Mouse (Mus musculus) CH12.LX (cell line): ENCODE data around the gene C8a. TPM values are rescaled to one million over a fixed set of nuclear protein-coding genes. Genes with fewer than 3 reads are reported as not detected.

Experiments used
- DNase-seq: peaks from one replicate; pipeline ENCODE4 v3.0.0-alpha.2; 2013; ENCODE audit errors: extremely low read depth
- H3K27ac ChIP-seq: 2 replicates; pipeline ENCODE4 v1.5.1; 2012; ENCODE audit warnings: low read depth, mild to moderate bottlenecking, control low read depth, moderate library complexity; ENCODE audit not compliant: insufficient read depth
- H3K27me3 ChIP-seq: replicated peaks from 2 replicates; pipeline ENCODE3; 2012; ENCODE audit warnings: inconsistent platforms
- H3K36me3 ChIP-seq, 2 experiments: replicated peaks in 1 of 2; 2 replicates each; pipeline versions ENCODE3 to v1.6.1; 2012; ENCODE audit warnings: inconsistent platforms in 1 of 2, low read length in 1 of 2, mild to moderate bottlenecking in 1 of 2, mixed read lengths in 1 of 2, moderate library complexity in 1 of 2; ENCODE audit not compliant: control insufficient read depth in 1 of 2, insufficient read depth in 1 of 2
- H3K4me1 ChIP-seq, 2 experiments: 2 replicates each; pipeline ENCODE4 v1.6.1; 2012; ENCODE audit warnings: inconsistent platforms in 1 of 2, moderate library complexity in 1 of 2; ENCODE audit not compliant: insufficient read depth in 2 of 2, control insufficient read depth in 1 of 2
- H3K4me2 ChIP-seq: 2 replicates; pipeline ENCODE4 v1.6.1; 2012; ENCODE audit warnings: low read depth, mild to moderate bottlenecking, control low read depth; ENCODE audit not compliant: poor library complexity, insufficient read depth, severe bottlenecking
- H3K4me3 ChIP-seq, 3 experiments: fragments of 150-350 bp in 1 of 3; sonication (generic) in 1 of 3; replicated peaks in 1 of 3; 2 replicates each; pipeline versions ENCODE3 to v1.5.1; 2011 to 2012; ENCODE audit warnings: low read depth in 2 of 3, low read length in 2 of 3, mild to moderate bottlenecking in 2 of 3, moderate library complexity in 2 of 3, control low read depth in 1 of 3, improper control_type of control experiment in 1 of 3, inconsistent platforms in 1 of 3, mixed read lengths in 1 of 3; ENCODE audit not compliant: poor library complexity in 1 of 3
- H3K79me2 ChIP-seq: replicated peaks from 2 replicates; pipeline ENCODE4 v1.6.1; 2012; ENCODE audit warnings: mild to moderate bottlenecking, moderate library complexity; ENCODE audit not compliant: control insufficient read depth, poor library complexity, insufficient read depth, severe bottlenecking; ENCODE audit errors: extremely low read depth
- H3K9ac ChIP-seq: 2 replicates; pipeline ENCODE4 v1.6.1; 2012; ENCODE audit warnings: low read depth, mild to moderate bottlenecking, control low read depth, moderate library complexity; ENCODE audit not compliant: insufficient read depth
- H3K9me3 ChIP-seq: replicated peaks from 2 replicates; pipeline ENCODE3; 2012; ENCODE audit warnings: low read length, inconsistent platforms, mixed read lengths
- CHD1 ChIP-seq: IDR thresholded peaks from 2 replicates; pipeline ENCODE4 v1.6.1; 2012; ENCODE audit warnings: low read depth, low read length, improper control_type of control experiment, inconsistent platforms
- E2F4 ChIP-seq: IDR thresholded peaks from 2 replicates; pipeline ENCODE4 v1.6.1; 2011; ENCODE audit warnings: low read depth, low read length, improper control_type of control experiment; ENCODE audit not compliant: insufficient replicate concordance
- ELF1 ChIP-seq: IDR thresholded peaks from 2 replicates; pipeline ENCODE4 v1.6.1; 2014; ENCODE audit warnings: low read depth, mild to moderate bottlenecking, inconsistent platforms, low read length, improper control_type of control experiment
- EP300 ChIP-seq: IDR thresholded peaks from 2 replicates; pipeline ENCODE4 v1.6.1; 2011; ENCODE audit warnings: low read length, improper control_type of control experiment
- ETS1 ChIP-seq: conservative IDR thresholded peaks from 2 replicates; pipeline ENCODE4 v1.6.1; 2012; ENCODE audit warnings: low read depth, mild to moderate bottlenecking, inconsistent platforms, low read length, improper control_type of control experiment, moderate library complexity
- JUN ChIP-seq: IDR thresholded peaks from 2 replicates; pipeline ENCODE4 v1.6.1; 2011; ENCODE audit warnings: low read depth, mild to moderate bottlenecking, low read length, improper control_type of control experiment, moderate library complexity; ENCODE audit not compliant: insufficient read depth
- JUND ChIP-seq: conservative IDR thresholded peaks from 2 replicates; pipeline ENCODE4 v1.6.1; 2011; ENCODE audit warnings: low read depth, low read length, improper control_type of control experiment
- MAZ ChIP-seq: IDR thresholded peaks from 2 replicates; pipeline ENCODE4 v1.6.1; 2012; ENCODE audit warnings: low read depth, mild to moderate bottlenecking, inconsistent platforms, low read length, improper control_type of control experiment, moderate library complexity
- MEF2A ChIP-seq: IDR thresholded peaks from 2 replicates; pipeline ENCODE4 v1.6.1; 2014; ENCODE audit warnings: low read depth, mild to moderate bottlenecking, inconsistent platforms, low read length, improper control_type of control experiment, borderline replicate concordance
- MXI1 ChIP-seq: IDR thresholded peaks from 2 replicates; pipeline ENCODE4 v1.6.1; 2011; ENCODE audit warnings: mild to moderate bottlenecking, low read depth, low read length, improper control_type of control experiment
- NRF1 ChIP-seq: IDR thresholded peaks from 2 replicates; pipeline ENCODE4 v1.6.1; 2014; ENCODE audit warnings: low read depth, mild to moderate bottlenecking, inconsistent platforms, low read length, improper control_type of control experiment, moderate library complexity
- PAX5 ChIP-seq: IDR thresholded peaks from 2 replicates; pipeline ENCODE4 v1.6.1; 2012; ENCODE audit warnings: low read length, inconsistent platforms, mixed read lengths
- RAD21 ChIP-seq: IDR thresholded peaks from 2 replicates; pipeline ENCODE4 v1.6.1; 2011; ENCODE audit warnings: low read depth, mild to moderate bottlenecking, low read length, improper control_type of control experiment, moderate library complexity
- TBP ChIP-seq: conservative IDR thresholded peaks from 2 replicates; pipeline ENCODE4 v1.6.1; 2011; ENCODE audit warnings: low read depth, low read length, improper control_type of control experiment
- USF1 ChIP-seq: IDR thresholded peaks from 2 replicates; pipeline ENCODE4 v1.6.1; 2014; ENCODE audit warnings: low read depth, mild to moderate bottlenecking, inconsistent platforms, low read length, improper control_type of control experiment
- USF2 ChIP-seq: conservative IDR thresholded peaks from 2 replicates; pipeline ENCODE4 v1.6.1; 2011; ENCODE audit warnings: low read depth, low read length, improper control_type of control experiment
- ZC3H11A ChIP-seq: IDR thresholded peaks from 2 replicates; pipeline ENCODE4 v1.6.1; 2012; ENCODE audit warnings: low read depth, mild to moderate bottlenecking, inconsistent platforms, low read length, improper control_type of control experiment
- ZMIZ1 ChIP-seq: IDR thresholded peaks from 2 replicates; pipeline ENCODE4 v1.6.1; 2012; ENCODE audit warnings: low read depth, mild to moderate bottlenecking, inconsistent platforms, low read length, improper control_type of control experiment
- dilution Hi-C: fragments of 300-500 bp; cut with MboI; formaldehyde crosslinking; loops from 2 replicates; pipeline ENCODE4 v1.14.3; 2020; ENCODE audit warnings: low sequenced_read_pairs; ENCODE audit not compliant: extremely low pct_unique_long_range_greater_than_20kb, extremely low pct_ligation_motif_present
- in situ Hi-C: fragments of 300-500 bp; cut with MboI; formaldehyde crosslinking; loops from 3 replicates; pipeline ENCODE4 v1.14.3; 2019; ENCODE audit warnings: low sequenced_read_pairs, low pct_ligation_motif_present, low pct_unique_long_range_greater_than_20kb, mixed read lengths
- polyA plus RNA-seq: library from polyadenylated mRNA; unstranded; fragments of >175 nt; gene quantifications from 2 replicates; pipeline ENCODE4 v1.2.1, GENCODE M21; 2012; ENCODE audit warnings: low read depth; ENCODE audit not compliant: insufficient read length
- total RNA-seq, 2 experiments: library from RNA; depleted of rRNA; stranded (reverse); fragments of 300-350 nt in 1 of 2; fragments of >200 nt in 1 of 2; gene quantifications; 2 replicates each; pipeline ENCODE4 v1.2.3; 2012 to 2014

Gene C8a
- total and polyA plus RNA-seq, 3 experiments, result 0.21 to 0.76 (median 0.40) TPM

- in situ Hi-C loops, result no loop called here
- no peak for DNase-seq
- H3K4me1 ChIP-seq, result no peaks in the 10 kb centered on the region
- no peak overlapping the region for H3K4me2 ChIP-seq
- H3K36me3 ChIP-seq, result no peaks in the 10 kb centered on the region
- no peaks in the 10 kb centered on the region for H3K79me2 ChIP-seq
- H3K9ac ChIP-seq, result no peak overlapping the region
- H3K4me3 ChIP-seq, result no peak overlapping the region
- TF ChIP-seq ETS1, result no peak
- TF ChIP-seq MXI1, result no peak
- no peak for TF ChIP-seq USF1
- TF ChIP-seq MAZ, result no peak
- TF ChIP-seq EP300, result no peak
- TF ChIP-seq RAD21, result no peak
- no peak for TF ChIP-seq USF2
- TF ChIP-seq ZMIZ1, result no peak
- TF ChIP-seq, all 38 proteins: peak for 0
- dilution Hi-C loops, result no loop called here
- no peak overlapping the region for H3K27ac ChIP-seq
- no peaks in the 10 kb centered on the region for H3K27me3 ChIP-seq
- peaks cover 9% of the 10 kb centered on the region for H3K9me3 ChIP-seq
Observed at GRCm38 (mm10) chr4:104875832-104876231, 366 bp downstream of the C8a start.

GRCm38 (mm10) chr4:104870196-104870595 lies 6.0 kb downstream of the C8a start:
- no peak overlapping the region for H3K9ac ChIP-seq
- no peaks in the 10 kb centered on the region for H3K36me3 ChIP-seq
- H3K4me2 ChIP-seq, result no peak overlapping the region
- no peaks in the 10 kb centered on the region for H3K9me3 ChIP-seq
- H3K4me3 ChIP-seq, result no peak overlapping the region
- H3K27me3 ChIP-seq, result no peaks in the 10 kb centered on the region
- in situ Hi-C loops, result no loop called here
- TF ChIP-seq PAX5 (no peak), ZC3H11A (no peak), E2F4 (no peak), ELF1 (no peak), TBP (no peak), ZMIZ1 (no peak), USF2 (no peak), MEF2A (no peak), JUN (no peak), JUND (no peak), MAZ (no peak), NRF1 (no peak), CHD1 (no peak)
- H3K4me1 ChIP-seq, result no peaks in the 10 kb centered on the region
- no peak for DNase-seq
- dilution Hi-C loops, result no loop called here
- no peaks in the 10 kb centered on the region for H3K79me2 ChIP-seq
- H3K27ac ChIP-seq, result no peak overlapping the region
